Mouse (Mus musculus) MEL (cell line): ENCODE data around the gene Pinlyp.
A peak's percentile ranks its signal among the peaks of the same experiment; 100 is the strongest.

Experiments
- CTCF ChIP-seq, 3 experiments: IDR thresholded peaks in 2 of 3; conservative IDR thresholded peaks in 1 of 3; 2 replicates each; pipeline ENCODE4 v1.5.1; 2011 to 2012; ENCODE audit warnings: low read length in 3 of 3, low read depth in 2 of 3, mild to moderate bottlenecking in 2 of 3, improper control_type of control experiment in 1 of 3, inconsistent platforms in 1 of 3, mixed read lengths in 1 of 3, moderate library complexity in 1 of 3; ENCODE audit not compliant: control insufficient read depth in 1 of 3, insufficient read depth in 1 of 3, poor library complexity in 1 of 3, severe bottlenecking in 1 of 3
- HCFC1 ChIP-seq: IDR thresholded peaks from 2 replicates; pipeline ENCODE4 v1.6.1; 2012; ENCODE audit warnings: low read depth, mild to moderate bottlenecking, inconsistent platforms, low read length, improper control_type of control experiment, moderate library complexity
- NELFE ChIP-seq: IDR thresholded peaks from 2 replicates; pipeline ENCODE4 v1.6.1; 2011; ENCODE audit warnings: low read depth, low read length, improper control_type of control experiment
- NRF1 ChIP-seq: IDR thresholded peaks from 2 replicates; pipeline ENCODE4 v1.6.1; 2014; ENCODE audit warnings: low read depth, mild to moderate bottlenecking, inconsistent platforms, low read length, improper control_type of control experiment, moderate library complexity; ENCODE audit not compliant: poor library complexity, insufficient read depth, severe bottlenecking
- POLR2A ChIP-seq, 2 experiments: IDR thresholded peaks; 2 replicates each; pipeline ENCODE4 v1.6.1; 2011 to 2012; ENCODE audit warnings: low read length in 2 of 2, mild to moderate bottlenecking in 2 of 2, control low read depth in 1 of 2, improper control_type of control experiment in 1 of 2, low read depth in 1 of 2, moderate library complexity in 1 of 2; ENCODE audit not compliant: control insufficient read depth in 1 of 2, insufficient read depth in 1 of 2, poor library complexity in 1 of 2
- ZC3H11A ChIP-seq: IDR thresholded peaks from 2 replicates; pipeline ENCODE4 v1.6.1; 2012; ENCODE audit warnings: low read depth, mild to moderate bottlenecking, inconsistent platforms, low read length, improper control_type of control experiment

- TF ChIP-seq POLR2A (IDR thresholded peaks at IDR 0.05; ENCODE audit: control insufficient read depth in 1 of 2, insufficient read depth in 1 of 2, low read depth in 1 of 2, low read length in 2 of 2, poor library complexity in 1 of 2): no peak
- no peak for TF ChIP-seq ZC3H11A
- peak in 1 of 3 experiments; percentile 5; a peak in 1 of 6 replicates for TF ChIP-seq CTCF (IDR thresholded peaks at IDR 0.05 in 2 of 3, conservative IDR thresholded peaks at IDR 0.05 in 1 of 3; ENCODE audit: control insufficient read depth in 1 of 3, insufficient read depth in 1 of 3, low read depth in 2 of 3, low read length in 3 of 3, poor library complexity in 1 of 3, severe bottlenecking in 1 of 3)
- no peak for TF ChIP-seq HCFC1
- TF ChIP-seq NELFE: no peak
- TF ChIP-seq NRF1: no peak
Measured at GRCm38 (mm10) chr7:24538154-24538553, 7.8 kb downstream of the Pinlyp start.
